Mouse (Mus musculus) hindlimb bud, embryonic 11.5 days (tissue): ENCODE measurements around the gene Amer3.
A peak's percentile ranks its signal among the peaks of the same experiment; 100 is the strongest.
"Not testable (repeated sequence)": the region's sequence is repeated elsewhere in the genome, so short reads cannot be mapped to it uniquely, and the experiment has no call there.

ENCODE experiments used
- DNase-seq: peaks from one replicate; pipeline ENCODE4 v3.0.0-alpha.2; 2012; ENCODE audit warnings: low read depth, low spot score; ENCODE audit errors: extremely low spot score

Amer3 gene

DNA sequence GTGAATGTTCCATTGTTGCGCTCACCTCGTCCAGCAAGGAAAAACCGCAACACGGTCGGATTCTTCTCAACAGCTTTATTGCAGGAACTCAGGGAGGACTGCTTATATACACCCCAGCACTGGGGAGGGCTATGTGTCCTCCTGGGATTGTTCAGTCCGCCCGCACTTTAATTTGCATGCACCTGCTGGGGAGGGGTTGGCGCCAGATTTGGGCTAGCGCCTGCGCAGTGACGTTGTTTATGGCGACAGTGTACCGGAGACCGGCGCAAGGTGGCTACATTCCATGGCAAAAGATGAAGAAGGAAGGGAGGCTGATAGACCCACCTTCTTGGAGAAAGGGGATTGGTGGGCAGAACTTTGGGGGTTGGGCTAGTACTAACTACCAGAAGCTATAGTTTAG, 20.5 kb downstream of the Amer3 start:
- no peak for DNase-seq

DNA sequence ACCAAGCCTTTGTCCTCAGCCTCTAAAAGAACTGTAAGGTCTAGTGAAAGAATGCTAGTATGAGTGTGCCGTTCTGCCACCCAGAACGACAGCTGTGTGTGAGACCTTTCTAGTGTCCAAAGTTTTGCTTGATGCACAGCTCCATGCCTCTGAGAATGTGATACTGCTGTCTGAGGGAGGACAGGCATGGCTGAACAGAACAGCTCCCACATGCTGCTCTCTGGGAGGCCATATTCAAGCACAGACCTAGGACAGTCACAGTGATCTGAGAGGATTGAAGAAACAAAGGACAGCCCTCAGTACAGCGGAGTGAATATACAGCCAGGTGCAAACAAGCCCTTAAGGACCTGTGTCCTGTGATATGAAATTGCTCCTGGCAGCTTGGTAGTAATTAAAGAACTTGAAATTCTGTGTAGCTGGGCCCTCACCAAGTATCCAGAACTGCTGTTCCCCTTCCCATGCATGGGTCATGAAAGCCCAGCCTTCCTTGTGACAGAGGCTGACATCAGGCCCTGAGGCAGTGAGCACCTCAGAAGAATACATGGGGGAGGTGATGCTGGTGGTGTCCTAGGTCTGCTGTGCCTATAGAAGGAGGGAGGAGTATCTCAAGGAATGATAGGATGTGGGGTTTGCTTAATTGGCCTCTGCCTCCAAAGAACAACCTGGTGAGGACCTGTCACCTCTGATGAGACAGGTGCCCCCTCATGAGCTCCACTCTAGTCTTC, 22.0 kb downstream of the Amer3 start:
- no peak for DNase-seq

DNA sequence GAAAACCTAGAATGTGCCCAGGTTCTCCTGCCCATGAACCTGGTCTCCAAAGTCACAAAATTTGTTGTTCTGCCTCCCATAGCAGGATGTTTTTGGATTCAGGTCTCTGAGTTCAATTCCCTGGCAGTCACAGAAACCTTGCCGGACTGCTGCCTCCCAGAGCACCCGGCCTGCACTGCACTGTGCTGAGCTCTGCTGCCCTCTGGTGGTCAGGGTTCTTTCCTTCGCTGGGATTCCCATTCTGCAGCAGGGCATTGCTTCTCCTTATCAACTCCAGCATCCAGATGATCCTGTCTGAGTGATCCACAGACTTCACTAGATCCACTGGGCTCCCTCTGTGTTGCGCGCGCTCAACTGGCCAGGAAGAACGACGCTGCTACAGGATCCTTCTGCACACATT, 22.9 kb downstream of the Amer3 start:
- peak; percentile 73 for DNase-seq

DNA sequence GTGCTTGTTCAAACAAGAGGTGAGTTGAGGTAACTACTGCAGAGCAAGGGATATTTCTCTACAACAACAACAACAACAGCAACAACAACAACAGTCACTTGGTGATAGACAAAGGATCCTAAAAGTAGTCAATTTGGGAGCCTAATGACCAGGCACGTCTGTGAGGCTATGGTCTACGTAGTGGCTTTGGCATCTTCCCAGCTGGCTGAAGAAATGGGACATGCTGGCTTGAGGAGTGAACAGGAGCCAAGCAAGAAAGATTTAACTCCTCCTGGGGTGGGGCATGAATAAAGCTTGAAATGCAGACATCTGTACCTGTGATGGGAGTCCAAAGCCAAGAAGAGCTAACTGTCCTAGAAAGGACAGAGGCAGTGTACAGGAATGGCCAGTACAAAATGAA, 34.3 kb downstream of the Amer3 start:
- DNase-seq, result no peak

DNA sequence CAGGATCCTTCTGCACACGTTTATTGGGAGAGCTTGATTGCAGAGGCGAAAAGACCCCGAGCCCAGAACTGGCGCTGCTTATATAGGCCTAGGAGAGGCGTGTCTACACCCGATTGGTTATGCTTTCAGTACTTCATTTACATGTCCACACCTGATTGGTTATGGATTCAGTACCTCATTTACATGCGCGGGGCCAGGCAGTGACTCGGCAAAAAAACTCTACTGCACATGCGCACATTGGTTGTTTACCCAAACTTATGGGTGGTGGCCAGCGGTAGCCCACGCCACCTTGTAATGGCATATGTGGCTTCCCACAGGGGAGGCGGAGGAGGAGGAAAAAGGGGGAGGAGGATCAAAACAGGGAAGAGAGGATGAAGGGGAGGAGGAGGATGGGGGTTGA, 40.7 kb downstream of the Amer3 start:
- DNase-seq, result not testable (repeated sequence)

DNA sequence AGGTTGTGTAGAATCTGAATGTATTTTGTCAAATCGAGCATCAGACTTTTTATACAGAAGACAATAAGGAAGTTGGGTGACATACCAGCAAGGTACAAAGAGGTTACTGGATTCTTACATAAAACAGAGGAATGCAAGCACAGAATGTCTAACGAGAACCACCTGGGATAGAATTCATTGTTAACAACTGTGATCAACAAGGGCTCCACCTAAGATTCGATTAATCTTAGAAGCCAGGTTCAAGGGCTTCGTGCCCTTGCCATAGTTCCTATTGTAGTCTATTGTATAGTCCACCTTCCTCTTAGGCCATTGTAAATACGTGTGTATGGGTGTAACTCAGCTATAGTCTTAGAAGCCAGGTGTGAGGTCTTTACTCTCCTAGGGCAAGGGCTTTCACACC, 41.3 kb downstream of the Amer3 start:
- DNase-seq, result not testable (repeated sequence)

DNA sequence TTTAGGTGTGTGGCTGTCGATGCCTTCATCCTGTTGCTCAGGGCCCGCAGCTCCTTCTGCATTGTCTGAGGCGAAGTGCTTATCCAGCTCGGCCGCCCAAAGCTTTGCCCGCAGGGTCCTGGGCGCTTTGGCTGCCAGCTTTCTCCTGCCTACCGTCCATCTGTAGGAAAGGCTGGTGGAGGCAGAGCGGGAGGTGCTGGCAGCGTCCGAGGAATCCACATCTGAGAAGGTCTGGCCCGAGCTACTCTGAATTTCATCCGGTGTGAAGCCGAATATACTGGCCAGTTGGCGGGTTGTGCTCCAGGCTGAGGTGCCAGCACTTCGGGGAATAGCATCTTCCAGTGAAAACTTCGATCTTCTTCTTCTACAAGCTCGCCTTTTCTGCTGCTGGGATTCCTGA, 56.3 kb downstream of the Amer3 start:
- DNase-seq, result no peak
